Mouse (Mus musculus) common myeloid progenitor, adult 5-6 weeks (primary cell): Measurements from ENCODE around the gene Apobec1. TPM values are rescaled to one million over a fixed set of nuclear protein-coding genes. Genes with fewer than 3 reads are reported as not detected.

Experiments used
- total RNA-seq: library from RNA; stranded (forward); fragments of 200-1000, 187-1606 nt; gene quantifications from 2 replicates; pipeline ENCODE4 v1.2.3, GENCODE M21; 2017

Apobec1 gene
- total RNA-seq, 1 experiment from 2014 or later: 13.3 TPM

Other genes with a start within 250 kb of the Apobec1 start
- gene Rimklb, start 103.7 kb downstream of the Apobec1 start, total RNA-seq: not detected in 2 replicates
- gene Mfap5, start 96.6 kb downstream of the Apobec1 start, total RNA-seq: not detected in 2 replicates
- gene Aicda, start 48.6 kb downstream of the Apobec1 start, total RNA-seq: not detected in 2 replicates
- 4.1 and 5.6 TPM in 2 replicates for gene Gdf3, start 7.6 kb upstream of the Apobec1 start, total RNA-seq
- not detected in 2 replicates for gene Dppa3, start 24.0 kb upstream of the Apobec1 start, total RNA-seq
- not detected in 2 replicates for gene Nanog, start 105.0 kb upstream of the Apobec1 start, total RNA-seq
- 21.6 and 24.4 TPM in 2 replicates for gene Slc2a3, start 199.2 kb upstream of the Apobec1 start, total RNA-seq
- gene Foxj2, start 217.5 kb upstream of the Apobec1 start, total RNA-seq: 6.4 and 6.7 TPM in 2 replicates